Mouse (Mus musculus) intestine, postnatal 0 days (tissue): ENCODE measurements around the gene Fli1. TPM values are rescaled to one million over a fixed set of nuclear protein-coding genes. Genes with fewer than 3 reads are reported as not detected.

Source experiments
- ATAC-seq: fragments of 200-750 bp; cut with Nextera tagmentation; 2 replicates; pipeline ENCODE4 v1.8.0; 2017; ENCODE audit warnings: mild to moderate bottlenecking, moderate TSS enrichment, moderate library complexity
- H3K27ac ChIP-seq: fragments of 300-500 bp; sonication (generic); 2 replicates; pipeline ENCODE4 v1.5.1; 2014; ENCODE audit warnings: mild to moderate bottlenecking, low read depth, low read length, moderate library complexity
- H3K27me3 ChIP-seq: fragments of 300-500 bp; sonication (generic); replicated peaks from 2 replicates; pipeline ENCODE4 v1.6.1; 2014; ENCODE audit warnings: low read length, mixed read lengths; ENCODE audit not compliant: control insufficient read depth, insufficient read depth
- H3K36me3 ChIP-seq: fragments of 300-500 bp; sonication (generic); 2 replicates; pipeline ENCODE4 v1.6.1; 2014; ENCODE audit warnings: mild to moderate bottlenecking, moderate library complexity; ENCODE audit not compliant: control insufficient read depth, insufficient read depth
- H3K4me1 ChIP-seq: fragments of 300-500 bp; sonication (generic); replicated peaks from 2 replicates; pipeline ENCODE4 v1.6.1; 2014; ENCODE audit warnings: antibody characterized with exemption, low read length, mixed read lengths; ENCODE audit not compliant: control insufficient read depth, insufficient read depth
- H3K4me2 ChIP-seq: fragments of 300-500 bp; sonication (generic); replicated peaks from 2 replicates; pipeline ENCODE4 v1.6.1; 2014; ENCODE audit warnings: low read depth, mild to moderate bottlenecking, moderate library complexity
- H3K4me3 ChIP-seq: fragments of 300-500 bp; sonication (generic); 2 replicates; pipeline ENCODE4 v1.5.1; 2014; ENCODE audit warnings: low read depth, low read length
- H3K9ac ChIP-seq: fragments of 300-500 bp; sonication (generic); 2 replicates; pipeline ENCODE4 v1.6.1; 2014; ENCODE audit warnings: mild to moderate bottlenecking, low read depth, low read length
- H3K9me3 ChIP-seq: fragments of 300-500 bp; sonication (generic); 2 replicates; pipeline ENCODE4 v1.6.1; 2016; ENCODE audit warnings: mixed run types; ENCODE audit not compliant: control insufficient read depth
- CTCF ChIP-seq: sonication (generic); IDR thresholded peaks from 2 replicates; pipeline ENCODE4 v1.5.1; 2016; ENCODE audit warnings: low read depth, mild to moderate bottlenecking, control low read depth, antibody characterized with exemption, moderate library complexity
- WGBS: fragments of 180-500 bp; shearing (Covaris S2); extraction: QIAGEN DNeasy Blood & Tissue Kit; methylation state at CpG from one replicate; pipeline ENCODE4 v1.1.7; 2014; 5-methylcytosine and 5-hydroxymethylcytosine counted together
- polyA plus RNA-seq: library from polyadenylated mRNA; unstranded; fragments of >200 nt; fragmentation: Nextera tagmentation; extraction: Ambion mirVana; gene quantifications from 2 replicates; pipeline ENCODE4 v1.2.1, GENCODE M21; 2015

Gene Fli1
- polyA plus RNA-seq, 1 experiment from 2014 or later: 6.0 TPM

GRCm38 (mm10) chr9:32543923-32544575, 1.4 kb upstream of the Fli1 start:
- H3K4me3 ChIP-seq: no peak overlapping the region
- H3K36me3 ChIP-seq: no peaks in the 10 kb centered on the region
- no peaks in the 10 kb centered on the region for H3K9me3 ChIP-seq
- H3K27ac ChIP-seq: no peak overlapping the region
- WGBS: 25% methylated on average over 8 of the region's 8 CpGs
- H3K27me3 ChIP-seq: peaks cover 61% of the 10 kb centered on the region
- no peak for ATAC-seq
- no peak overlapping the region for H3K9ac ChIP-seq
- no peaks in the 10 kb centered on the region for H3K4me1 ChIP-seq
- no peak for TF ChIP-seq CTCF
- no peak overlapping the region for H3K4me2 ChIP-seq

GRCm38 (mm10) chr9:32543040-32543581, 450 bp upstream of the Fli1 start:
- no peak overlapping the region for H3K27ac ChIP-seq
- peak overlapping the region; percentile 77 for H3K4me2 ChIP-seq
- H3K27me3 ChIP-seq: peaks cover 64% of the 10 kb centered on the region
- no peaks in the 10 kb centered on the region for H3K4me1 ChIP-seq
- ATAC-seq: no peak
- H3K36me3 ChIP-seq: no peaks in the 10 kb centered on the region
- H3K9ac ChIP-seq: no peak overlapping the region
- H3K4me3 ChIP-seq: peak overlapping the region; percentile 67
- 2% methylated on average over 18 of the region's 18 CpGs for WGBS
- TF ChIP-seq CTCF: no peak
- H3K9me3 ChIP-seq: no peaks in the 10 kb centered on the region

DNA sequence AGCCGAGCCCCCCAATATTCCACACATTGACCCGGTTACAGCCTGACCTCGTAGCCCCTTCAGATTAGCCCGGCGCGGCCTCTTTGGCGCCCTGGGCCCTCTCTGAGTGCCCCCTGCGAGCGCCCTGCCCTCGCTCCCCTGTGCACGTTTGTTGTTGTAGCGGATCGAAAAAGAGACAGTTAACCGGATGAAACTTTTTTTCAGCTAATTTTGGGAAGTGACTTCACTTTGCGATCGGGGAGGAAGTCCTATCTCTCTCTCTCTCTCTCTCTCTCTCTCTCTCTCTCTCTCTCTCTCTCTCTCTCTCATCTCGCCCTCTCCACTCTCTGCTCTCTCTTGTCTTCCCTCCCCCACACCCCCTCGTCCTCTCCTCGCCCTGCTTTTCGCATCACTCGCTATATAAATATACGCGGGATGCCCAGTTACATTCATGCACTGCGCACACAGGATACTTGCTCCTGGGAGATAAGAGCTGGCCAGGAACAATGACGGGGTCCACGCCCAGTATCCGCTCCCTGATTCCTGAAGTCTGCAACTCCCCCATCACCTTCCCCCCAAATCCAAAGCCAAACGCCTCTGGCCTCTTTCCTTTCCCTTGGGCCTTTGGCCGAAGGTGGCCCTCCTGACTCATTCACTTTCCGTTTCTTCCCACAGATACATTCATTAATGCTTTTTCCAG, 1.3 kb downstream of the Fli1 start:
- under 1% methylated on average over 30 of the region's 30 CpGs for WGBS
- Histone ChIP-seq H3K36me3 (no peaks in the 10 kb centered on the region), H3K9ac (peak overlapping the region; percentile 69), H3K4me3 (peak overlapping the region; percentile 67), H3K27ac (peak overlapping the region; percentile 73), H3K4me1 (no peaks in the 10 kb centered on the region), H3K4me2 (peak overlapping the region; percentile 77), H3K27me3 (peaks cover 64% of the 10 kb centered on the region), H3K9me3 (no peaks in the 10 kb centered on the region)
- no peak for ATAC-seq
- no peak for TF ChIP-seq CTCF

DNA sequence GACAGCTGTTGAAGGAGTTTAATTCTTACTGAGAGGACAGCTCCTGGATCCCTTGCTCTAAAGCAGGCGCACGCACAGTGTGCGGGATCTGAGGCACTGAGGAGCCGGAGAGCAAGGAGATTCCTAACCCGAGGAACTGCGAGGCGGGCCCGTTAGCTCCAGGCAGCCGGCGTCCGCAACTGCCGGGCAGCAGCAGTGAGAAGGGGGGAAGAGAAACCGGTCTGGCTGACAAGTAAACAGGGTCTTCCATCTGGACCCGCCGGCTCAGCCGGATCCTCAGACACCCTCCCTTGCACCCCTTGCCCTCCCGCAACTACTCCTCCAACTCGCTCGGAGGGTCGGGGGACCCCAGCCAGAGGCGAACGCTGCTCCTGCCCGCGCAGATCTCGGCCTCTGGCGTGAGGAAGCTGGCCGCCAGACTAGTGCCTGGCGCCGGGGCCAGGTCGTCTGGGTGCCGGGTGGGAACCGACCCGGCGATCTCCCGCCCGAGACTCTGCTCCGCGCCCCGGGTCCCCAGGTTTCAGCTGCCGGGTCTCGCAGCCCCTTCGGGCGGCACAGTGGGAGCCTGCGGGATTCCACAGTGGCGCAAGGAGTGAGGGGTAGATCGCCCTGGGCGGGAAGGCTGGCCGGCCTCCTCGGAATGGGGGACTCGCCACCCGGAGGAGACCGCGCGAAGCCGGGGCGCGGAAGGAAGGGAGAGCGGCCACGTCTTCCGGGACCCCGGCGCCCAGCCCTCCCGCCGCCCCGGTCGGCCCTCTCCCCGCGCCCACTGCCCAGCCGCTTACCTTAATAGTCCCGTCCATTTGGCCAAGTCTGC, 2.0 kb downstream of the Fli1 start:
- peak overlapping the region; percentile 67 for H3K4me3 ChIP-seq
- no peak for TF ChIP-seq CTCF
- peak overlapping the region; percentile 73 for H3K27ac ChIP-seq
- ATAC-seq: peak; percentile 31; the same call in 1 of the 2 replicates
- peak overlapping the region; percentile 69 for H3K9ac ChIP-seq
- peaks cover 56% of the 10 kb centered on the region for H3K27me3 ChIP-seq
- no peaks in the 10 kb centered on the region for H3K9me3 ChIP-seq
- no peaks in the 10 kb centered on the region for H3K4me1 ChIP-seq
- 2% methylated on average over 57 of the region's 70 CpGs for WGBS
- no peaks in the 10 kb centered on the region for H3K36me3 ChIP-seq
- peak overlapping the region; percentile 77 for H3K4me2 ChIP-seq

GRCm38 (mm10) chr9:32540061-32540405, 2.6 kb downstream of the Fli1 start:
- no peak for TF ChIP-seq CTCF

GRCm38 (mm10) chr9:32539321-32539761, 3.3 kb downstream of the Fli1 start:
- no peaks in the 10 kb centered on the region for H3K9me3 ChIP-seq
- no peak for ATAC-seq
- 48% methylated on average over 3 of the region's 3 CpGs for WGBS
- no peak overlapping the region for H3K27ac ChIP-seq
- H3K4me1 ChIP-seq: no peaks in the 10 kb centered on the region
- H3K4me2 ChIP-seq: peak overlapping the region; percentile 77
- TF ChIP-seq CTCF: no peak
- no peak overlapping the region for H3K9ac ChIP-seq
- no peak overlapping the region for H3K4me3 ChIP-seq
- peaks cover 50% of the 10 kb centered on the region for H3K27me3 ChIP-seq
- no peaks in the 10 kb centered on the region for H3K36me3 ChIP-seq

More at GRCm38 (mm10) chr9:32540061-32540405, 2.6 kb downstream of the Fli1 start:
- H3K9me3 ChIP-seq: no peaks in the 10 kb centered on the region
- 2% methylated on average over 13 of the region's 13 CpGs for WGBS
- H3K4me3 ChIP-seq: peak overlapping the region; percentile 67
- H3K4me1 ChIP-seq: no peaks in the 10 kb centered on the region
- no peaks in the 10 kb centered on the region for H3K36me3 ChIP-seq
- 0 out of 2 replicates have a peak, but pooled peaks have one; percentile 8 for ATAC-seq
- peaks cover 50% of the 10 kb centered on the region for H3K27me3 ChIP-seq
- peak overlapping the region; percentile 73; the same call in 1 of the 2 replicates for H3K27ac ChIP-seq
- peak overlapping the region; percentile 69 for H3K9ac ChIP-seq
- H3K4me2 ChIP-seq: peak overlapping the region; percentile 77
